8 mouse cellular contexts compared by ENCODE assay signal in genomic region chr2:159534951-159535350, GRCm38 (mm10).
DNase-seq lines count a peak whose midpoint lies in the region; ATAC-seq and TF ChIP-seq lines count a peak whose summit lies in the region.
"Had no signal": no experiment of that assay in that cellular context is flagged by ENCODE, and none has a peak within 500 bp of the region (broad histone marks: within the 10 kb centered on the region; RNA-seq: fewer than 3 reads in every experiment).

No protein-coding gene starts in this region.

- peak; percentile 52 for DNase-seq in midbrain, postnatal 0 days (ENCODE audit: low spot score)
- no peak for DNase-seq in midbrain, embryonic 11.5 days (ENCODE audit: low spot score, missing footprints)
- DNase-seq in heart, postnatal 4 days: peak; percentile 72
- peak; percentile 20 for DNase-seq in ovary, adult 18-20 months (ENCODE audit: low spot score)
- no peak for DNase-seq in frontal cortex, adult 2 months (ENCODE audit: extremely low spot score in 1 of 2, low spot score in 1 of 2)
- DNase-seq in left cerebral cortex, postnatal 36 days (ENCODE audit: low spot score in 2 of 2): no peak

- no peak for TF ChIP-seq CTCF in midbrain, postnatal 0 days (IDR thresholded peaks at IDR 0.05)

- no peaks in the 10 kb centered on the region for H3K36me3 ChIP-seq in midbrain, postnatal 0 days (ENCODE audit: insufficient read depth, low read length)
- H3K36me3 ChIP-seq in midbrain, embryonic 11.5 days (ENCODE audit: control insufficient read depth, insufficient read depth, low read length): no peaks in the 10 kb centered on the region
- H3K36me3 ChIP-seq in embryonic facial prominence, embryonic 15.5 days: no peaks in the 10 kb centered on the region

- H3K9me3 ChIP-seq in midbrain, postnatal 0 days (ENCODE audit: low read length): no peaks in the 10 kb centered on the region
- no peaks in the 10 kb centered on the region for H3K9me3 ChIP-seq in midbrain, embryonic 11.5 days (ENCODE audit: control insufficient read depth, low read length)
- H3K9me3 ChIP-seq in embryonic facial prominence, embryonic 15.5 days (replicated peaks): no peaks in the 10 kb centered on the region

- H3K4me2 ChIP-seq in midbrain, postnatal 0 days (ENCODE audit: low read depth, low read length, poor library complexity, severe bottlenecking): no peak overlapping the region
- no peak overlapping the region for H3K4me2 ChIP-seq in midbrain, embryonic 11.5 days
- H3K4me2 ChIP-seq in embryonic facial prominence, embryonic 15.5 days (replicated peaks): no peak overlapping the region
- H3K4me2 ChIP-seq: liver, embryonic 11.5 days had no signal

- H3K4me3 ChIP-seq in midbrain, postnatal 0 days (ENCODE audit: low read depth, low read length): no peak overlapping the region
- H3K4me3 ChIP-seq in midbrain, embryonic 11.5 days (ENCODE audit: low read depth, low read length): no peak overlapping the region
- H3K4me3 ChIP-seq in embryonic facial prominence, embryonic 15.5 days (replicated peaks): no peak overlapping the region

- H3K27ac ChIP-seq in midbrain, postnatal 0 days (ENCODE audit: low read depth, low read length): no peak overlapping the region
- H3K27ac ChIP-seq in midbrain, embryonic 11.5 days (ENCODE audit: low read depth, low read length): no peak overlapping the region
- H3K27ac ChIP-seq in embryonic facial prominence, embryonic 15.5 days (replicated peaks): no peak overlapping the region

- WGBS in midbrain, postnatal 0 days: 83% methylated on average over 2 of the region's 2 CpGs
- 77% methylated on average over 2 of the region's 2 CpGs for WGBS in midbrain, embryonic 11.5 days
- WGBS in embryonic facial prominence, embryonic 15.5 days: 18% methylated on average over 2 of the region's 2 CpGs

- ATAC-seq in midbrain, postnatal 0 days (ENCODE audit: low FRiP score): no peak
- ATAC-seq in midbrain, embryonic 11.5 days (ENCODE audit: low FRiP score): no peak
- peak; percentile 19; the same call in 1 of the 2 replicates for ATAC-seq in embryonic facial prominence, embryonic 15.5 days (ENCODE audit: insufficient number of reproducible peaks, low FRiP score, low TSS enrichment, low read depth)

- intact Hi-C loops in left cerebral cortex, postnatal 36 days (cut with DNase I): no loop called here

- H3K4me1 ChIP-seq in midbrain, postnatal 0 days (ENCODE audit: insufficient read depth, low read length): no peaks in the 10 kb centered on the region
- H3K4me1 ChIP-seq in midbrain, embryonic 11.5 days (ENCODE audit: control insufficient read depth, insufficient read depth, low read length): no peaks in the 10 kb centered on the region
- peaks cover 8% of the 10 kb centered on the region; the same call in 1 of the 2 replicates for H3K4me1 ChIP-seq in embryonic facial prominence, embryonic 15.5 days

- no peak overlapping the region for H3K9ac ChIP-seq in midbrain, postnatal 0 days (replicated peaks; ENCODE audit: low read length, poor library complexity, severe bottlenecking)
- no peak overlapping the region for H3K9ac ChIP-seq in midbrain, embryonic 11.5 days (ENCODE audit: low read length)
- H3K9ac ChIP-seq in embryonic facial prominence, embryonic 15.5 days: no peak overlapping the region

- no peaks in the 10 kb centered on the region for H3K27me3 ChIP-seq in midbrain, postnatal 0 days (ENCODE audit: insufficient read depth, low read length)
- no peaks in the 10 kb centered on the region for H3K27me3 ChIP-seq in midbrain, embryonic 11.5 days (ENCODE audit: control insufficient read depth, insufficient read depth, low read length)
- H3K27me3 ChIP-seq in embryonic facial prominence, embryonic 15.5 days: no peaks in the 10 kb centered on the region

Comparison
In these comparisons a context has a peak if more than half of its experiments do, and no peak if none do; other contexts are left out.
1. DNase-seq: peak in midbrain, postnatal 0 days (single experiment), heart, postnatal 4 days (single experiment) and ovary, adult 18-20 months (single experiment); none in midbrain, embryonic 11.5 days (single experiment), frontal cortex, adult 2 months (0 of 2) and left cerebral cortex, postnatal 36 days (0 of 2).